Mouse (Mus musculus) erythroblast, embryonic 14.5 days (primary cell): ENCODE measurements at regions not wholly inside any gene's neighbourhood (a gene's known extent, or its start where the extent isn't known, plus 50 kb on each side); places are given as distances from the start of the nearest gene placed in this dataset.

Experiments used
- H3K27me3 ChIP-seq: 2 replicates; pipeline ENCODE4 v1.6.1; 2012; ENCODE audit warnings: inconsistent platforms; ENCODE audit not compliant: control insufficient read depth
- H3K36me3 ChIP-seq: 2 replicates; pipeline ENCODE4 v1.6.1; 2012; ENCODE audit warnings: mild to moderate bottlenecking, inconsistent platforms; ENCODE audit not compliant: control insufficient read depth
- H3K4me1 ChIP-seq: 2 replicates; pipeline ENCODE4 v1.6.1; 2012; ENCODE audit warnings: inconsistent platforms; ENCODE audit not compliant: control insufficient read depth
- H3K4me3 ChIP-seq: replicated peaks from 2 replicates; pipeline ENCODE3; 2012; ENCODE audit warnings: moderate library complexity, mild to moderate bottlenecking, inconsistent platforms
- H3K9me3 ChIP-seq: 2 replicates; pipeline ENCODE4 v1.6.1; 2012; ENCODE audit warnings: low read length, inconsistent platforms, mixed read lengths; ENCODE audit not compliant: control insufficient read depth
- GATA1 ChIP-seq: IDR thresholded peaks from 2 replicates; pipeline ENCODE4 v1.6.1; 2012; ENCODE audit warnings: low read length, inconsistent platforms, mixed read lengths
- TAL1 ChIP-seq: IDR thresholded peaks from 3 replicates; pipeline ENCODE4 v1.6.1; 2012; ENCODE audit warnings: low read length, inconsistent platforms, mixed read lengths

DNA sequence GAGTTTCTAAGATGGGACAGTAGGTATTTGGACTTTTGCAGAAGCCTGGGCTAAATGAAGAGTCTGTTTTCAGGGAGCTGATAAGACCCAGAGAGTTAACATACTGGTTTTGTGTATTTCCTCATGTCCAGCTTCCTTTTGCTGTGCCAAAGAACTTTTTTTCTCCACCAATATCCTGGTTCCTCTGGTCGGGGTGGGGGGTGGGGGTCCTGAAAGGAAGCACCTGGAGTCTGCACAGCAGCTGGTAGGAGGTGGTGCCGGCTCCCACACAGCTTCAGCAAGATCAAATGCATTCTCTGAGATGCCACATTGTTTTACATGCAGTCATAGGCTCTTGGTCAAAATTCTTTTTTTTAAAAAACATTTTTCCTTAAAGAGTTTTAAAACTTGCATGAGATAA is 525.4 kb downstream of the Ptprc start:
- Histone ChIP-seq H3K9me3 (no peaks in the 10 kb centered on the region), H3K27me3 (no peaks in the 10 kb centered on the region), H3K4me1 (no peaks in the 10 kb centered on the region), H3K4me3 (no peak overlapping the region), H3K36me3 (no peaks in the 10 kb centered on the region)
- TF ChIP-seq TAL1 (no peak), GATA1 (no peak)

DNA sequence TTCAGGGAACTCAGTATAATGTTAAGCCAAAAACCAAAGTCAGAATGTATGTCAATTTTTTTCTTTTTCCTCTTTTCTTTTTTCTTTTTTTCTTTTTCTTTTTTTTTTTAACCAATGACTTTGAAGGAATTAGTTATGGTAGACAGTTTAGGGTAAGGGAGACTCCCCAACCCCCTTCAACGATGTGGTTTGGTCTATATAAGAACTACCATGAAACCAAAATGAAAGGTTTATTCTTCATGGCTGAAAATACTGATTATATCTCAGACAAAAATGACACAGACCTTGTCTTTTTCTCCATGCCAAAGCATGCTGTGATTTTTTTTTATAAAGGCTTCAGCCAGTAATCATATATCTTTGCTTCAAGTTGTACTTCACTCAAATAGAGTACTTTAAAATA is 526.7 kb downstream of the Ptprc start:
- no peak overlapping the region for H3K4me3 ChIP-seq
- no peaks in the 10 kb centered on the region for H3K27me3 ChIP-seq
- no peaks in the 10 kb centered on the region for H3K36me3 ChIP-seq
- no peaks in the 10 kb centered on the region for H3K4me1 ChIP-seq
- TF ChIP-seq GATA1, result no peak
- no peak for TF ChIP-seq TAL1
- H3K9me3 ChIP-seq, result no peaks in the 10 kb centered on the region

GRCm38 (mm10) chr1:137644601-137645040 is 530.9 kb downstream of the Ptprc start:
- Histone ChIP-seq H3K4me3 (no peak overlapping the region), H3K27me3 (no peaks in the 10 kb centered on the region), H3K4me1 (no peaks in the 10 kb centered on the region), H3K9me3 (no peaks in the 10 kb centered on the region), H3K36me3 (no peaks in the 10 kb centered on the region)
- TF ChIP-seq TAL1 (no peak), GATA1 (no peak)

GRCm38 (mm10) chr1:137643508-137643907 is 532.0 kb downstream of the Ptprc start:
- Histone ChIP-seq H3K4me3 (no peak overlapping the region), H3K27me3 (no peaks in the 10 kb centered on the region), H3K9me3 (no peaks in the 10 kb centered on the region), H3K4me1 (no peaks in the 10 kb centered on the region), H3K36me3 (no peaks in the 10 kb centered on the region)
- TF ChIP-seq TAL1 (no peak), GATA1 (no peak)

GRCm38 (mm10) chr1:137640848-137641247 is 534.7 kb downstream of the Ptprc start:
- H3K9me3 ChIP-seq, result no peaks in the 10 kb centered on the region
- H3K36me3 ChIP-seq, result no peaks in the 10 kb centered on the region
- H3K27me3 ChIP-seq, result no peaks in the 10 kb centered on the region
- H3K4me3 ChIP-seq, result no peak overlapping the region
- no peaks in the 10 kb centered on the region for H3K4me1 ChIP-seq
- no peak for TF ChIP-seq GATA1
- TF ChIP-seq TAL1, result no peak

DNA sequence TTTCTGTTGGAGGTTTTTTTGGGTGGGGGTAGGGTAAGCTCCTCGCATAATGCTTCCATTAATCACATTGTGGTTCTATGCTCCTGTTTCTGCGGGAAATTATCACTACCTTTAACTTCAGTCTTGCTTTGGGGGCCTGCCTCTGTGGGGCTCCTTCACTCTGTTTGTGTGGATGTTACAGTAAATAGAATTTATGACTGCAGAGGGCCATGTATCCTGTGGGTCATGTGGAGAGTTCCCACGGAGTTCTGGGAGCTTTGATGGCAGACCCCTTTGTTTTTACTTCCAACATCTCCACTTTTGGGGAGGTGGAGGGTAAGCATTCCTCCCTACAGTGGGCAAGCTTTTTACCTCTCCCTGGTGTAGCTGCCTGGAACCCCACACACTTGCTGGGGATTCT is 538.6 kb downstream of the Ptprc start:
- Histone ChIP-seq H3K9me3 (no peaks in the 10 kb centered on the region), H3K27me3 (no peaks in the 10 kb centered on the region), H3K4me3 (no peak overlapping the region), H3K36me3 (no peaks in the 10 kb centered on the region), H3K4me1 (no peaks in the 10 kb centered on the region)
- TF ChIP-seq GATA1 (no peak), TAL1 (no peak)

GRCm38 (mm10) chr1:137636321-137636944 is 539.1 kb downstream of the Ptprc start:
- Histone ChIP-seq H3K9me3 (no peaks in the 10 kb centered on the region), H3K36me3 (no peaks in the 10 kb centered on the region), H3K27me3 (no peaks in the 10 kb centered on the region), H3K4me3 (no peak overlapping the region), H3K4me1 (no peaks in the 10 kb centered on the region)
- no peak for TF ChIP-seq TAL1
- no peak for TF ChIP-seq GATA1

DNA sequence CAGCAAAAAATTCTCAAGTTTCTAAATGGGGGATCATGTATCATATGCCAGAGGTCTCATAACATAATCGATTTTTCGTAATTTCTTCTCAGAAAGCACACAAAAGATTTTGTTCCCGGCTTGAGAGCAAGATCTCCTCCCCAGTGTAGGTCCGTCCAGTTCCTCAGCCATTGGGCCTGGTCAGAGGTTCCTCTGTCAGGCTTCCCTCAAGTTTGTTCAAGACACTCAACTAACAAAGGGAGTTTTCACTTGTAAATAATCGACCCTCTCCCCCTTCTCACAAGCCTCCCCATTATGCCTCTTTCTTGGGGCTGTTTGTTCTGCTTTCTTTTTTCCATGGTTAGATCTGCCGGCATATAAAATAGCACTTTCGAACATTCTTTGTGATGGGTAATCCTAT is 539.7 kb downstream of the Ptprc start:
- H3K36me3 ChIP-seq, result no peaks in the 10 kb centered on the region
- TF ChIP-seq GATA1, result no peak
- no peaks in the 10 kb centered on the region for H3K9me3 ChIP-seq
- H3K4me3 ChIP-seq, result no peak overlapping the region
- no peaks in the 10 kb centered on the region for H3K27me3 ChIP-seq
- no peaks in the 10 kb centered on the region for H3K4me1 ChIP-seq

DNA sequence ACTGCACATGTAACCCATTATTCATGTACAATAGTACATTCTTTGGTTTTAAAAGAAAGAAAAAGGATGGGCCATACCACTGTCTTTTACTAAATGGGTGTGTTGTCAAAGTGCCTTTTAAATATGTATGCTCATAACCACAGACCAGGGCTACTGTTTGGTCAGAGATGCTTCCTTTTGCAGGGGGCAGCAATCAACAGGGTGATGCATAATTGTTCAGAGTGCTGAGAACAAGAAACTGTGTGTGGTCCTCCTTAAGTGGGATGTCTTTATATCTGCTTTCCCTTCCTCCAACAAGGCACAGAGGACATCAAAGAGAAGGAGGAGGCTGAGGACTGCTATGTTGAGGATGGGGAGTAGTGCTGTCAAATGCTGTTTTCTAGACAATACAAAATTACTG is 544.0 kb downstream of the Ptprc start:
- H3K4me3 ChIP-seq, result no peak overlapping the region
- TF ChIP-seq TAL1, result no peak
- TF ChIP-seq GATA1, result no peak
- no peaks in the 10 kb centered on the region for H3K4me1 ChIP-seq
- H3K36me3 ChIP-seq, result no peaks in the 10 kb centered on the region
- H3K9me3 ChIP-seq, result no peaks in the 10 kb centered on the region
- no peaks in the 10 kb centered on the region for H3K27me3 ChIP-seq

- Histone ChIP-seq H3K36me3 (no peaks in the 10 kb centered on the region), H3K4me3 (no peak overlapping the region), H3K27me3 (no peaks in the 10 kb centered on the region), H3K4me1 (no peaks in the 10 kb centered on the region), H3K9me3 (no peaks in the 10 kb centered on the region)
- TF ChIP-seq GATA1 (no peak), TAL1 (no peak)
Observed at GRCm38 (mm10) chr1:137620672-137621071, 554.8 kb downstream of the Ptprc start.
